Mouse (Mus musculus): ENCODE results near the gene Abcd1. TPM values are rescaled to one million over a fixed set of nuclear protein-coding genes. Genes with fewer than 3 reads are reported as not detected.

The Abcd1 gene
- polyA plus RNA-seq, 1 experiment from 2014 or later: 10.4 TPM

Other genes with a start within 250 kb of the Abcd1 start
- gene Bgn, start 233.0 kb upstream of the Abcd1 start, polyA plus RNA-seq (2016; fragmentation: Nextera tagmentation; extraction: Ambion mirVana): 21.4 and 21.5 TPM in 2 replicates
- gene Atp2b3, start 213.5 kb upstream of the Abcd1 start, polyA plus RNA-seq (2016; fragmentation: Nextera tagmentation; extraction: Ambion mirVana): 0.74 and 0.78 TPM in 2 replicates
- gene Dusp9, start 77.2 kb upstream of the Abcd1 start, polyA plus RNA-seq (2016; fragmentation: Nextera tagmentation; extraction: Ambion mirVana): 3.7 and 5.4 TPM in 2 replicates
- gene Pnck, start 56.5 kb upstream of the Abcd1 start, polyA plus RNA-seq (2016; fragmentation: Nextera tagmentation; extraction: Ambion mirVana): 31.2 and 32.1 TPM in 2 replicates
- 7.5 and 8.0 TPM in 2 replicates for gene Slc6a8, start 43.4 kb upstream of the Abcd1 start, polyA plus RNA-seq (2016; fragmentation: Nextera tagmentation; extraction: Ambion mirVana)
- gene Bcap31, start 422 bp upstream of the Abcd1 start, polyA plus RNA-seq (2016; fragmentation: Nextera tagmentation; extraction: Ambion mirVana): 105 and 117 TPM in 2 replicates
- gene Plxnb3, start 40.5 kb downstream of the Abcd1 start, polyA plus RNA-seq (2016; fragmentation: Nextera tagmentation; extraction: Ambion mirVana): 0.08 and 0.19 TPM in 2 replicates
- gene Srpk3, start 57.8 kb downstream of the Abcd1 start, polyA plus RNA-seq (2016; fragmentation: Nextera tagmentation; extraction: Ambion mirVana): 0.95 and 1.3 TPM in 2 replicates
- 163 and 164 TPM in 2 replicates for gene Idh3g, start 70.3 kb downstream of the Abcd1 start, polyA plus RNA-seq (2016; fragmentation: Nextera tagmentation; extraction: Ambion mirVana)
- gene Ssr4, start 70.4 kb downstream of the Abcd1 start, polyA plus RNA-seq (2016; fragmentation: Nextera tagmentation; extraction: Ambion mirVana): 106 and 117 TPM in 2 replicates
- gene Pdzd4, start 108.4 kb downstream of the Abcd1 start, polyA plus RNA-seq (2016; fragmentation: Nextera tagmentation; extraction: Ambion mirVana): 2.3 and 2.6 TPM in 2 replicates
- gene Avpr2, start 175.5 kb downstream of the Abcd1 start, polyA plus RNA-seq (2016; fragmentation: Nextera tagmentation; extraction: Ambion mirVana): 0.29 TPM in 1 of 2 replicates, not detected in the other
- 33.1 and 37.4 TPM in 2 replicates for gene L1cam, start 179.5 kb downstream of the Abcd1 start, polyA plus RNA-seq (2016; fragmentation: Nextera tagmentation; extraction: Ambion mirVana)
- 1.8 and 3.6 TPM in 2 replicates for gene Arhgap4, start 205.3 kb downstream of the Abcd1 start, polyA plus RNA-seq (2016; fragmentation: Nextera tagmentation; extraction: Ambion mirVana)
- 115 and 117 TPM in 2 replicates for gene Naa10, start 205.3 kb downstream of the Abcd1 start, polyA plus RNA-seq (2016; fragmentation: Nextera tagmentation; extraction: Ambion mirVana)
- gene Renbp, start 214.3 kb downstream of the Abcd1 start, polyA plus RNA-seq (2016; fragmentation: Nextera tagmentation; extraction: Ambion mirVana): 10.9 and 11.7 TPM in 2 replicates
- gene Hcfc1, start 249.8 kb downstream of the Abcd1 start, polyA plus RNA-seq (2016; fragmentation: Nextera tagmentation; extraction: Ambion mirVana): 85.9 and 101 TPM in 2 replicates

All from forebrain, embryonic 12.5 days (tissue).